Mouse (Mus musculus): ENCODE results near the gene Dhx15. TPM values are rescaled to one million over a fixed set of nuclear protein-coding genes. Genes with fewer than 3 reads are reported as not detected.

Dhx15 gene
- polyA plus RNA-seq (2015; fragmentation: Nextera tagmentation; extraction: Ambion mirVana), result 51.8 and 63.9 TPM in 2 replicates

DNA sequence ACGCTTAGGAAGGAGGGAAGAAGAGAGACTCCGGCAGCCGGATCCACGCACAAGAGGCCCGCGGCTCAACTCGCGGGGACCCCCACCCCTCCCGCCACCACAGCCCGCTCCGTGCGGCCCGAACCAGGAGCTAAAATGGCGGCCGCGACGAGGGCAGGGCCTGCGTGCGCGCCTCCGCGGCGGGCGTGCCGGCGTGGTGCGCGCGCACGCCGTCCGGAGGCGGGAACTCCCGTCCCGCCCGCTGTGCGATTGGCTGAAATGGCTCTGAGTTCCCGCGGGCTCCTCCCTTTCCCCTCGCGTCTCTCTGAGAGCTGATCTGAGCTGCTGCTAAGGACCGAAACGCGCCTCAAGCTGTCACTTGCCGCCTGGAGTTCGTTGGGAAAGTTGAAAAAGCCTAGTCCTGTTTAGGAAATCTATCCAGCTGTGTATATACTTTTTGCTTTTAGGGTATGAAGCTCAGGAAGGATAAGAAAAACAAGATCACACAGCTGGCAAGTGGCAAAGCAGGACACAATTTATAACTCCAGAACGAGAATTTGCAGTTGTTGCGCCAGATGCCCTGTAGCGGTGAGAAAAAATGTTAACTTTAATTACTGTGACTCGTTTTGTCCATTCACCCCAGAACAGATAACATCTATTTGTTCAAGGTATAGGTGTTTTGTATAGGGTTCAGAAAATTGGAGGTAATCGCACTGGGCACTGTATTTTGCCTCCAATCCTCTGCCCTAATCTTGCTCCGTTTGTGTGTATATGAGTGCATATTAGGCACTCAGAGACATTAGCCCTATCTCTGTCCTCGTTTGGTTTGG, at the start of gene Dhx15:
TSS of gene Dhx15 (minus strand) at position 144 of the 809 bp plus-strand sequence.

Small RNA genes within 50 kb of the gene (microRNA-seq; reads per million reads assigned to microRNA genes)
- gene Mir6417 (ENCODE audit: borderline replicate concordance, insufficient number of aligned reads), result not detected

Other genes starting within 250 kb of the Dhx15 start
- 20.0 and 46.3 TPM in 2 replicates for gene Sod3, start 173.3 kb upstream of the Dhx15 start, polyA plus RNA-seq (2015; fragmentation: Nextera tagmentation; extraction: Ambion mirVana)

Measured in adrenal gland, postnatal 0 days (tissue).